Mouse (Mus musculus) G1E (cell line): ENCODE measurements around the gene Wt1.

Experiments
- CTCF ChIP-seq: IDR thresholded peaks from 2 replicates; pipeline ENCODE4 v1.5.1; 2012; ENCODE audit warnings: low read depth, low read length, inconsistent platforms, mixed read lengths
- GATA1 ChIP-seq: IDR thresholded peaks from 2 replicates; pipeline ENCODE4 v1.6.1; 2012; ENCODE audit warnings: borderline replicate concordance, low read length, inconsistent platforms, mixed read lengths
- TAL1 ChIP-seq: conservative IDR thresholded peaks from 2 replicates; pipeline ENCODE4 v1.6.1; 2012; ENCODE audit warnings: low read depth, low read length, inconsistent platforms, mixed read lengths

- TF ChIP-seq GATA1 (no peak), CTCF (no peak), TAL1 (no peak)
Observed at GRCm38 (mm10) chr2:105132300-105132699, 6.0 kb downstream of the Wt1 start.
